Mouse (Mus musculus) embryonic facial prominence, embryonic 13.5 days (tissue): Measurements from ENCODE around the gene Cdhr2. TPM values are rescaled to one million over a fixed set of nuclear protein-coding genes. Genes with fewer than 3 reads are reported as not detected.

Source experiments
- ATAC-seq: fragments of 200-750 bp; cut with Nextera tagmentation; 2 replicates; pipeline ENCODE4 v1.8.0; 2017; ENCODE audit warnings: low read depth; ENCODE audit not compliant: insufficient number of reproducible peaks, insufficient read depth, low FRiP score, low TSS enrichment
- H3K27ac ChIP-seq: fragments of 300-500 bp; sonication (generic); 2 replicates; pipeline ENCODE4 v1.5.1; 2015; ENCODE audit warnings: moderate library complexity, mild to moderate bottlenecking, inconsistent platforms
- H3K27me3 ChIP-seq: fragments of 300-500 bp; sonication (generic); 2 replicates; pipeline ENCODE4 v1.6.1; 2015; ENCODE audit warnings: mild to moderate bottlenecking, inconsistent platforms
- H3K36me3 ChIP-seq: fragments of 300-500 bp; sonication (generic); 2 replicates; pipeline ENCODE4 v1.6.1; 2015; ENCODE audit warnings: mild to moderate bottlenecking, inconsistent platforms
- H3K4me1 ChIP-seq: fragments of 300-500 bp; sonication (generic); 2 replicates; pipeline ENCODE4 v1.6.1; 2015; ENCODE audit warnings: inconsistent platforms
- H3K4me2 ChIP-seq: fragments of 300-500 bp; sonication (generic); 2 replicates; pipeline ENCODE4 v1.6.1; 2015; ENCODE audit warnings: moderate library complexity, mild to moderate bottlenecking, inconsistent platforms
- H3K4me3 ChIP-seq: fragments of 300-500 bp; sonication (generic); 2 replicates; pipeline ENCODE4 v1.5.1; 2015; ENCODE audit warnings: mild to moderate bottlenecking, inconsistent platforms
- H3K9ac ChIP-seq: fragments of 300-500 bp; sonication (generic); 2 replicates; pipeline ENCODE4 v1.6.1; 2015; ENCODE audit warnings: mild to moderate bottlenecking, inconsistent platforms
- H3K9me3 ChIP-seq: fragments of 300-500 bp; sonication (generic); 2 replicates; pipeline ENCODE4 v1.6.1; 2016; ENCODE audit warnings: inconsistent platforms
- WGBS: fragments of 180-500 bp; shearing (Covaris S2); methylation state at CpG from one replicate; pipeline ENCODE4 v1.1.7; 2015; ENCODE audit warnings: mixed read lengths; 5-methylcytosine and 5-hydroxymethylcytosine counted together
- polyA plus RNA-seq: library from polyadenylated mRNA; unstranded; fragments of >200 nt; fragmentation: Nextera tagmentation; extraction: Ambion mirVana; gene quantifications from 2 replicates; pipeline ENCODE4 v1.2.1, GENCODE M21; 2015

The Cdhr2 gene
- polyA plus RNA-seq, 1 experiment from 2014 or later = not detected

DNA sequence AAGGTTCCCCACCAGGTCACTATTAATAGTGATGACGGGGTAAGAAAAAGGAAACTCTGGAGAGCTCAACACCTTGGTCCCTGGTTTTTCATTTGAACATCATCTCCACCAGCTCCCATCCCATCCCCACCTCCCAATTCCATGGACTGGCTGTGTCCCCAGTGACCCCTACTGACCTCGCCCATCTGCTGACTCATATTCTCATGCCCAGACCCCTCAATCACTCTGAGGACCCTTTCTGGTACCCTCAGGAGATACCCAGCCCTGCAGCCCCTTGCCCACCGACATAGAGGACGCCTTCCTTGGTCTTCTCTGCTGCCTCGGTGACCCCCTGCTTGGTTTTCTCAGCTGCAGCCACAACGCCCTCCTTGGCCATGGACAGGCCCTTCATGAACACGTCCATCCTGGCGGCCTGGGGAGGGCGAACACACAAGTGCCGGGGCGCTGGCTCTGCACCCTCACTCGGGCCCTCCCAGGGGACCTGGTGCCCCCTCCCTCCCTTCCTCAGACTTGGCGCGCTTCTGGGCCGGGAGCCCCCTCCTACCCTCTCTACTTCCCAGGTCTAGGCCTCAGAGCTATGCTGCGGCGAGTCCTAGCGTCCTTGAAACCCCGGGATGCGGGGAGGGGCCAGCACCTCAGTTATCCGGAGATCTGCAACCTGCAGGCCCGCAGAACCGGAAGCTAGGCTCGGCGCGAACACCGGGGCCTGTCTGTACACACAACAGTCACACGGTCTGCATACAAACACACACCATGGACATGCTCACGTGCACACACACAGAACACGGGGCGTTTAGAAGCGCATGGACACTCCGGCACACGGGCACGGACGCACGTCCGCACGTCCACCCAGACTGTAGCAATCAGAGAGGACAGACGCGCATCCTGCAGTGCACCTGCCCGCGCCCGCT lies 64.3 kb downstream of the Cdhr2 start:
- H3K4me3 ChIP-seq = peak overlapping the region; percentile 36
- ATAC-seq = no peak
- 4% methylated on average over 44 of the region's 44 CpGs for WGBS
- no peak overlapping the region for H3K27ac ChIP-seq
- H3K9ac ChIP-seq = no peak overlapping the region
- peaks cover 12% of the 10 kb centered on the region for H3K4me1 ChIP-seq
- H3K9me3 ChIP-seq = no peaks in the 10 kb centered on the region
- H3K27me3 ChIP-seq = peaks cover 72% of the 10 kb centered on the region
- no peaks in the 10 kb centered on the region for H3K36me3 ChIP-seq
- H3K4me2 ChIP-seq = peak overlapping the region; percentile 62

DNA sequence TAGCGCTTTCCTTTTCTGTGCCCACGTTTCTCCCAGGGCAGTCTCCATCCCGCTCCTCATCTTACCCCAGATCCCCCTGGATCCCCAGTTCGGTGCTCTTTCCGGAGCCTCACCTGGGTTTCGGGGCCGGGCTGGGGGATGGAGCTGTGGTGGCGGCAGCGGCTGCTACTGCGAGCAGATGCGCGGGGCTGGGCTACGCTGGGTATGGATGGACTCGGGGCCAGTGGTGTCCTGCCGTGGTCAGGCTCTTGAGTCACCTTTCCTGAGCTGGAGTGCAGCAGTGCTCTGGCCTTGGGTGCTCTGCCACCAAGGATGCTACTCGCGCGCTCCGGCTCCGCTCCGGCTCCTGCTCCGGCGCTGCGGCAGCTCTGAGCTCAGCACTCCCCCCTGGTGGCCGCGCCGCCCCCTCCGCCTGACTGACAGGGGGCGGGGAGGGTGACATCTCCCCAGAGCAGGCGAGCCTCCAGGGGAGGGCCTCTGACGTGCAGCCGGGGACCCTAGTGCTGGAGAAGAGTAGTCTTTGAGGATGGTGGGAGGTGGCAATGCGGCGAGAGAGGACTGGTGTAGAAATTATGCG lies 65.0 kb downstream of the Cdhr2 start, which contains the start of gene Sncb:
Gene Sncb, minus strand, starts transcription at position 404 of the 577 bp plus-strand sequence.
- ATAC-seq = no peak
- Histone ChIP-seq H3K4me1 (peaks cover 12% of the 10 kb centered on the region), H3K4me3 (peak within 1 kb of the TSS; percentile 36), H3K4me2 (peak within 1 kb of the TSS; percentile 62), H3K27me3 (peaks cover 67% of the 10 kb centered on the region), H3K36me3 (no peaks in the 10 kb centered on the region), H3K9me3 (no peaks in the 10 kb centered on the region), H3K27ac (no peak within 1 kb of the TSS), H3K9ac (0 out of 2 replicates have a peak within 1 kb of the TSS, but pooled peaks have one; percentile 16)
- 1% methylated on average over 35 of the region's 35 CpGs for WGBS

DNA sequence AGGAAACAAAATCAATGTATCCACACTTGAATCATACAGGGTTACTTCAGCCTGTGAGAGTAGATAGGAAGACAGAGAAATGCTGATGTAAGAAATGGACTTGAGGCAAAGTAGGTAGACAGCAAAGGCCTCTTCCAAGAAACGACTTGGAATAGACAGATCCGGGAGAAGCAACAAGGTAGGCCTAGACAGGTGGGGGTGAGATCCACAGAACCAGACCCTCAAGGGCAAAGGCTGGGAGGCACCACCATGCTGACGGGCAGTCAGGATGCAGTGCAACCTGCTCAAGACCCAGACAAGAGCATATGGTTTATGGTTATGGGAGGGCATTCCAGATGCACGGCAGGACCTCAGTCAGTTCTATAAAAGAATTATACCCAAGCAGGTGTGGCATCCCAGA lies 65.8 kb downstream of the Cdhr2 start:
- no peak overlapping the region for H3K9ac ChIP-seq
- WGBS = 73% methylated on average over 4 of the region's 4 CpGs
- H3K36me3 ChIP-seq = no peaks in the 10 kb centered on the region

DNA sequence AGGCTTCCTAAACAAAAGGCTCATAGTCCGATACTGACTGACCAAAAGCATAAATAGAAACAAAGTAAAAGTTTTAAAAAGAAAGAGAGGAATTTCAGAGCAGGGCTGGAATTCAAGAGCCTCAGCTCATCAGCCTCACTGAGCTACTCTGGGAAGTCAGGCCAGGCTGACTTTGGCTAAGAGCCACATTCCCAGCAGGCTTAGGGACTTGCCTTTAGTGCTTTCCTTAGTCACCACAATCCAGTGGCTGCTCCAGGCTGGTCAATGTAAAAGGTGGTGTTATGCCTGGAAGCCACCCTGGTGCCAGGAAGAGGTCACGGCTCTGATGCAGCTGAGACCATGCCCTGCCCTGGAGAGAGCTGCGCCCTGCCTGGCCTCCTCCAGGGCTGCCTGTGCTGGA lies 79.3 kb downstream of the Cdhr2 start:
- ATAC-seq = no peak
- Histone ChIP-seq H3K4me1 (no peaks in the 10 kb centered on the region), H3K27ac (no peak overlapping the region), H3K36me3 (no peaks in the 10 kb centered on the region), H3K9ac (no peak overlapping the region), H3K9me3 (no peaks in the 10 kb centered on the region), H3K4me2 (no peak overlapping the region), H3K27me3 (no peaks in the 10 kb centered on the region), H3K4me3 (no peak overlapping the region)
- WGBS = 63% methylated on average over 3 of the region's 3 CpGs

More for the DNA sequence above, 65.8 kb downstream of the Cdhr2 start:
- H3K27me3 ChIP-seq = peaks cover 62% of the 10 kb centered on the region
- no peak overlapping the region for H3K27ac ChIP-seq
- ATAC-seq = no peak
- H3K9me3 ChIP-seq = no peaks in the 10 kb centered on the region
- H3K4me1 ChIP-seq = peaks cover 12% of the 10 kb centered on the region
- no peak overlapping the region for H3K4me2 ChIP-seq
- H3K4me3 ChIP-seq = no peak overlapping the region

DNA sequence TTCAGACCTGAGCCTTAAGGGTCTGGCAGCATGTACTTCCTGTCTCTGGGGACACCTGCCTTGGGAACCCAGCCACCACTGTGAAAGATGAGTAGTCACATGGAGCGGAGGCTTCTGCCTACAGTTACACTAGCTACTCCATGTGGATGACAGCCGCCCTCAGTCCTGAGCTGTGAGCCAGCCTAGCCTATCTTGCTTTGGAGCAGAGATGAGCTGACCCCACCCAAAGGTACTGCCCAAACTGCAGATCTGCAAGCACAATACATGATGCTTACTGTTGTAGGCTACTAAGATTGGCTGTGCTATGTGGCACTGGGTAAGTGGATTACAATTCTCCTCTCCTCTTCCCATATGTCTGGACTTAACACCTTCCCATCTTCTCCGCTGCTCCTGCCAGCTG lies 79.8 kb downstream of the Cdhr2 start:
- no peak overlapping the region for H3K4me3 ChIP-seq
- ATAC-seq = no peak
- H3K36me3 ChIP-seq = no peaks in the 10 kb centered on the region
- H3K27me3 ChIP-seq = no peaks in the 10 kb centered on the region
- H3K4me2 ChIP-seq = no peak overlapping the region
- no peak overlapping the region for H3K27ac ChIP-seq
- H3K4me1 ChIP-seq = no peaks in the 10 kb centered on the region
- H3K9me3 ChIP-seq = no peaks in the 10 kb centered on the region
- 83% methylated on average over 3 of the region's 3 CpGs for WGBS
- H3K9ac ChIP-seq = no peak overlapping the region

DNA sequence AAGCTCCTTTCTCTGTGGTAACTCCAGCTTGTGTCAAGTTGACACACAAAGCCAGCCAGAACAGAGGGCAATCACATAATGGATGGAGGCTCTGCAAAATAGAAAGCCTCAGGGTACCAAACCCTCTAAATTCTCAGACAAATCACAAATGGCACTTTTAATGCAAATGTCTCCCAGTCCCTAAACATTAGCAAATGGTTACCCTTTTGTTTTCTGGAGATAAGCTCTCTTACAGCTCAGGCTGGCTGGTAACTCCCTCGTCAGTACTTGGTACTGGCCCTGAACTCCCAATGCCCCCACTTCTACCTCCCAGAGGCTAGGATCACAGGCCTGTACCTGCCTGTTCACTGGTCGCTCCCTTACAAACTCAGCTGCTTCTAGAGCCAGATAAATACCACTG lies 82.0 kb downstream of the Cdhr2 start:
- Histone ChIP-seq H3K9me3 (no peaks in the 10 kb centered on the region), H3K27me3 (no peaks in the 10 kb centered on the region), H3K4me2 (no peak overlapping the region), H3K9ac (no peak overlapping the region), H3K4me1 (no peaks in the 10 kb centered on the region), H3K36me3 (no peaks in the 10 kb centered on the region), H3K27ac (no peak overlapping the region), H3K4me3 (no peak overlapping the region)
- no peak for ATAC-seq
- 33% methylated on average over 2 of the region's 2 CpGs for WGBS

GRCm38 (mm10) chr13:54783698-54784097 lies 82.4 kb downstream of the Cdhr2 start, which contains the start of gene Eif4e1b:
Gene Eif4e1b, plus strand, starts transcription at chr13:54783998.
- Histone ChIP-seq H3K36me3 (no peaks in the 10 kb centered on the region), H3K4me3 (no peak within 1 kb of the TSS), H3K4me2 (no peak within 1 kb of the TSS), H3K4me1 (no peaks in the 10 kb centered on the region), H3K27me3 (no peaks in the 10 kb centered on the region; the same call in 1 of the 2 replicates), H3K27ac (no peak within 1 kb of the TSS), H3K9me3 (no peaks in the 10 kb centered on the region), H3K9ac (no peak within 1 kb of the TSS)
- ATAC-seq = no peak
- 84% methylated on average over 4 of the region's 4 CpGs for WGBS

Other genes with a start within 250 kb of the Cdhr2 start
- 132 and 152 TPM in 2 replicates for gene Thoc3, start 232.6 kb upstream of the Cdhr2 start, polyA plus RNA-seq
- 16.3 and 17.2 TPM in 2 replicates for gene Simc1, start 197.7 kb upstream of the Cdhr2 start, polyA plus RNA-seq
- 150 and 153 TPM in 2 replicates for gene 4833439L19Rik, start 136.0 kb upstream of the Cdhr2 start, polyA plus RNA-seq
- 31.0 and 33.8 TPM in 2 replicates for gene Arl10, start 126.4 kb upstream of the Cdhr2 start, polyA plus RNA-seq
- gene Nop16, start 111.4 kb upstream of the Cdhr2 start, polyA plus RNA-seq = 97.5 and 113 TPM in 2 replicates
- 168 and 183 TPM in 2 replicates for gene Higd2a, start 111.3 kb upstream of the Cdhr2 start, polyA plus RNA-seq
- 38.0 and 39.1 TPM in 2 replicates for gene Cltb, start 90.1 kb upstream of the Cdhr2 start, polyA plus RNA-seq
- 82.8 and 92.9 TPM in 2 replicates for gene Faf2, start 79.7 kb upstream of the Cdhr2 start, polyA plus RNA-seq
- gene Rnf44, start 7.6 kb upstream of the Cdhr2 start, polyA plus RNA-seq = 58.3 and 62.8 TPM in 2 replicates
- gene Gprin1, start 48.4 kb downstream of the Cdhr2 start, polyA plus RNA-seq = 0.44 and 0.46 TPM in 2 replicates
- 0.20 TPM in 1 of 2 replicates, not detected in the other for gene Sncb, start 65.1 kb downstream of the Cdhr2 start, polyA plus RNA-seq
- gene Eif4e1b, start 82.5 kb downstream of the Cdhr2 start, polyA plus RNA-seq = not detected in 2 replicates
- gene Tspan17, start 87.9 kb downstream of the Cdhr2 start, polyA plus RNA-seq = 7.5 and 7.6 TPM in 2 replicates
- 0.60 and 0.94 TPM in 2 replicates for gene Unc5a, start 247.9 kb downstream of the Cdhr2 start, polyA plus RNA-seq